Mouse (Mus musculus) heart, embryonic 16.5 days (tissue): ENCODE measurements around the gene Map1s. TPM values are rescaled to one million over a fixed set of nuclear protein-coding genes. Genes with fewer than 3 reads are reported as not detected.
A peak's percentile ranks its signal among the peaks of the same experiment; 100 is the strongest.

Experiments used
- microRNA counts: library from miRNA; unstranded; fragments of <30 nt; microRNA quantifications from one replicate; lab custom pipeline; 2016
- microRNA-seq: library from miRNA; unstranded; fragments of <30 nt; microRNA quantifications from one replicate; pipeline ENCODE4, GENCODE M21; 2017
- polyA plus RNA-seq: library from polyadenylated mRNA; unstranded; fragments of >200 nt; fragmentation: Nextera tagmentation; extraction: Ambion mirVana; gene quantifications from 2 replicates; pipeline ENCODE4 v1.2.1, GENCODE M21; 2015

Map1s gene
- polyA plus RNA-seq, 1 experiment from 2014 or later: 36.9 TPM

MicroRNAs encoded within 50 kb of the gene (microRNA counts, 519-probe panel; counts per million panel counts)
- not detected for microRNA mmu-miR-1969 (lab: Ali Mortazavi, UCI)

Small RNAs within 50 kb of the gene (microRNA-seq; reads per million reads assigned to microRNA genes)
- gene Mir1969: 2.7 reads per million, percentile 9 among the genes with 10 or more reads in this experiment
- gene Mir7067: not detected

Other genes starting within 250 kb of the Map1s start
- 35.5 and 36.7 TPM in 2 replicates for gene Pgpep1, start 245.5 kb upstream of the Map1s start, polyA plus RNA-seq
- gene Lsm4, start 232.7 kb upstream of the Map1s start, polyA plus RNA-seq: 252 and 258 TPM in 2 replicates
- 58.7 and 59.3 TPM in 2 replicates for gene Jund, start 207.0 kb upstream of the Map1s start, polyA plus RNA-seq
- gene Iqcn, start 202.5 kb upstream of the Map1s start, polyA plus RNA-seq: 0.05 TPM in 1 of 2 replicates, not detected in the other
- gene Gm3336, start 187.4 kb upstream of the Map1s start, polyA plus RNA-seq: not detected in 2 replicates
- 0.38 and 0.55 TPM in 2 replicates for gene Pde4c, start 182.2 kb upstream of the Map1s start, polyA plus RNA-seq
- 29.1 and 30.0 TPM in 2 replicates for gene Rab3a, start 151.3 kb upstream of the Map1s start, polyA plus RNA-seq
- 44.0 and 50.5 TPM in 2 replicates for gene Mpv17l2, start 145.0 kb upstream of the Map1s start, polyA plus RNA-seq
- 42.1 and 43.3 TPM in 2 replicates for gene Pik3r2, start 129.2 kb upstream of the Map1s start, polyA plus RNA-seq
- gene Mast3, start 100.9 kb upstream of the Map1s start, polyA plus RNA-seq: 7.3 and 9.3 TPM in 2 replicates
- gene Il12rb1, start 97.5 kb upstream of the Map1s start, polyA plus RNA-seq: 0.77 and 1.6 TPM in 2 replicates
- 3.7 and 3.8 TPM in 2 replicates for gene Arrdc2, start 66.2 kb upstream of the Map1s start, polyA plus RNA-seq
- gene Kcnn1, start 42.7 kb upstream of the Map1s start, polyA plus RNA-seq: 4.1 and 4.2 TPM in 2 replicates
- 82.3 and 91.8 TPM in 2 replicates for gene Ccdc124, start 32.0 kb upstream of the Map1s start, polyA plus RNA-seq
- gene Slc5a5, start 13.2 kb upstream of the Map1s start, polyA plus RNA-seq: 0.31 and 0.43 TPM in 2 replicates
- gene Rpl18a, start 8.5 kb upstream of the Map1s start, polyA plus RNA-seq: 2,334 and 2,733 TPM in 2 replicates